Mouse (Mus musculus) megakaryocyte, embryonic 14.5 days (primary cell): Measurements from ENCODE around the gene Dennd1a.

ENCODE experiments used
- FLI1 ChIP-seq: IDR thresholded peaks from 2 replicates; pipeline ENCODE4 v1.6.1; 2012; ENCODE audit warnings: low read length, inconsistent platforms, mixed read lengths
- GATA1 ChIP-seq: IDR thresholded peaks from 3 replicates; pipeline ENCODE4 v1.6.1; 2012; ENCODE audit warnings: mixed read lengths, low read length, inconsistent platforms, borderline replicate concordance

- no peak for TF ChIP-seq GATA1
- no peak for TF ChIP-seq FLI1
Observed at GRCm38 (mm10) chr2:38291526-38291925, 4.3 kb upstream of the Dennd1a start.
